Mouse (Mus musculus) forebrain, embryonic 16.5 days (tissue): ENCODE data around the gene Gm12216. TPM values are rescaled to one million over a fixed set of nuclear protein-coding genes. Genes with fewer than 3 reads are reported as not detected.
"Not testable (repeated sequence)": the region's sequence is repeated elsewhere in the genome, so short reads cannot be mapped to it uniquely, and the experiment has no call there.

ENCODE experiments used
- ATAC-seq: fragments of 200-750 bp; cut with Nextera tagmentation; 2 replicates; pipeline ENCODE4 v1.8.0; 2017; ENCODE audit warnings: mild to moderate bottlenecking, moderate library complexity
- H3K27ac ChIP-seq: fragments of 300-500 bp; sonication (generic); 2 replicates; pipeline ENCODE4 v1.5.1; 2014; ENCODE audit warnings: low read length, control low read depth
- H3K27me3 ChIP-seq: fragments of 300-500 bp; sonication (generic); replicated peaks from 2 replicates; pipeline ENCODE4 v1.6.1; 2014; ENCODE audit warnings: low read length; ENCODE audit not compliant: control insufficient read depth, insufficient read depth
- H3K36me3 ChIP-seq: fragments of 300-500 bp; sonication (generic); 2 replicates; pipeline ENCODE4 v1.6.1; 2014; ENCODE audit not compliant: control insufficient read depth, insufficient read depth
- H3K4me1 ChIP-seq: fragments of 300-500 bp; sonication (generic); replicated peaks from 2 replicates; pipeline ENCODE4 v1.6.1; 2014; ENCODE audit warnings: low read length; ENCODE audit not compliant: control insufficient read depth, insufficient read depth
- H3K4me2 ChIP-seq: fragments of 300-500 bp; sonication (generic); 2 replicates; pipeline ENCODE4 v1.6.1; 2014; ENCODE audit warnings: mild to moderate bottlenecking, low read length, control low read depth
- H3K4me3 ChIP-seq: fragments of 300-500 bp; sonication (generic); replicated peaks from 2 replicates; pipeline ENCODE4 v1.5.1; 2014; ENCODE audit warnings: mild to moderate bottlenecking, low read length, control low read depth
- H3K9ac ChIP-seq: fragments of 300-500 bp; sonication (generic); replicated peaks from 2 replicates; pipeline ENCODE4 v1.6.1; 2014; ENCODE audit warnings: low read depth, low read length, control low read depth
- H3K9me3 ChIP-seq: fragments of 300-500 bp; sonication (generic); 2 replicates; pipeline ENCODE4 v1.6.1; 2016; ENCODE audit warnings: low read length; ENCODE audit not compliant: control insufficient read depth
- WGBS: fragments of 180-500 bp; shearing (Covaris S2); extraction: QIAGEN DNeasy Blood & Tissue Kit; methylation state at CpG from one replicate; pipeline ENCODE4 v1.1.7; 2014; 5-methylcytosine and 5-hydroxymethylcytosine counted together
- polyA plus RNA-seq: library from polyadenylated mRNA; unstranded; fragments of >200 nt; fragmentation: Nextera tagmentation; extraction: Ambion mirVana; gene quantifications from 2 replicates; pipeline ENCODE4 v1.2.1, GENCODE M21; 2015

Gm12216 gene
- polyA plus RNA-seq, 1 experiment from 2014 or later, result 0.39 TPM

DNA sequence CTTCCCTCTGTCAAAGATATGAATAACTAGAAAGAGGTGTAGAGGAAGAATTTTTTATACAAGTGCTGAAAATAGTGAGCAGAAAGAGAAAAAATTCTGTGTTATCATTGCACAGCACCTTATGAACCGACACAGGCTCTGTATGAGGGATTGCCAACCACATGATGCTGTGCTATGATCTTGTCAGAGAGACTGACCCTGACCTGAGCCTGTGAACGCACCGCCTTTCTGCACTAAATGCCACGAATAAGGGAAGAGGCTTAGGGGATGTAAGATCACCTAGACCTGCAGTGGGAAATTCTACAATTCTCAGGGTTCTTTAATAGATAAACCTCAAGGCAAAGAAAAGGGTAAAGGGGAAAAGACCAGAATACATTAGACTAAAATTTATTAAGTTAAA lies 17.4 kb upstream of the Gm12216 start:
- no peaks in the 10 kb centered on the region for H3K4me1 ChIP-seq
- H3K4me3 ChIP-seq, result no peak overlapping the region
- peaks cover 5% of the 10 kb centered on the region for H3K36me3 ChIP-seq
- H3K9ac ChIP-seq, result no peak overlapping the region
- H3K9me3 ChIP-seq, result no peaks in the 10 kb centered on the region
- no peak overlapping the region for H3K27ac ChIP-seq
- H3K4me2 ChIP-seq, result no peak overlapping the region
- no peaks in the 10 kb centered on the region for H3K27me3 ChIP-seq
- 91% methylated on average over 4 of the region's 4 CpGs for WGBS
- ATAC-seq, result no peak

GRCm38 (mm10) chr11:53874706-53875105 lies 15.7 kb upstream of the Gm12216 start:
- H3K9ac ChIP-seq, result no peak overlapping the region
- H3K27ac ChIP-seq, result no peak overlapping the region
- no peak for ATAC-seq
- WGBS, result 75% methylated on average over 4 of the region's 4 CpGs
- H3K4me2 ChIP-seq, result no peak overlapping the region
- no peaks in the 10 kb centered on the region for H3K4me1 ChIP-seq
- no peak overlapping the region for H3K4me3 ChIP-seq
- H3K36me3 ChIP-seq, result peaks cover 5% of the 10 kb centered on the region
- H3K9me3 ChIP-seq, result no peaks in the 10 kb centered on the region
- no peaks in the 10 kb centered on the region for H3K27me3 ChIP-seq

DNA sequence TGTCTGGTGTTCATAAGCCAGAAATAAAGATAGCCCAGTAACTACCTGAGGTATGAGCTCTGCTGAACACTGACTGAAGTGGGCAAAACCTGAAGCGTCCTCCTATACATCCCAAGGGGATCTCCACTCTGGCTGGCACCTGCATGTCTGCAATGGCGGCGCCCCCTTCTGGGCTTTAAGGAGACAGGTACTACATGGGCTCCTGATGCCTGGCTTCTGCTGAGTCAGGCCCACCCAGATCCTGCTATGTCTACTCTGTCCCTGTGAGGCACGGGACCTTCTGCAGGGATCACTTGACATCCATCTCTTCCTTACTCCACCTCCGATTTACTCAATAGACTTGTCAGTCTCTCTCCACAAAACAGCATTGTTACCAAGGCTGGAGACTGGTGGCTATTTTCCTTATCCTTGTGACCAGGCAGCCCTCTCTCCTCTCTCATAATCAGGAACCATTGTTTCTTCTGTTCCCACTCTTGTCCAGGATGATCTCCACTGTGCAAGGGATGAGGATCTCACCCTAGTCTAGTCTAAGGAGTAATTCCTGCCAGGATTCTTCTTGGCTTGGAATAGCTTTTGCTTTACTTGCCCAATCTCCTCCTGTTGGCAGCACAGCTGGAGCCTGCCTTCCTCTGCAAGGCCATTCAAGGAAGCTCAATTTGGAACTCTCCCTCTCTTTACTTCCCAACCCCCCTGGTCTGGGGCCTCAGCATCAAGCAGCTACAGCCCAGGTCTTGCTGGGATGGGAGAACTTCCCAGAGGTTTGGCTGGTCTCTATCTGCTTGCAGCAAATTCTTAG lies 15.1 kb upstream of the Gm12216 start:
- ATAC-seq, H3K36me3 ChIP-seq, H3K4me1 ChIP-seq, H3K4me2 ChIP-seq, H3K9ac ChIP-seq, H3K4me3 ChIP-seq, H3K9me3 ChIP-seq, H3K27me3 ChIP-seq, H3K27ac ChIP-seq: not testable (repeated sequence)
- 56% methylated on average over 5 of the region's 5 CpGs for WGBS

- no peak overlapping the region for H3K4me3 ChIP-seq
- peaks cover 5% of the 10 kb centered on the region for H3K36me3 ChIP-seq
- no peaks in the 10 kb centered on the region for H3K9me3 ChIP-seq
- no peaks in the 10 kb centered on the region for H3K27me3 ChIP-seq
- no peak overlapping the region for H3K27ac ChIP-seq
- H3K4me1 ChIP-seq, result no peaks in the 10 kb centered on the region
- no peak for ATAC-seq
- 98% methylated on average over 2 of the region's 2 CpGs for WGBS
- no peak overlapping the region for H3K9ac ChIP-seq
- H3K4me2 ChIP-seq, result no peak overlapping the region
Observed at GRCm38 (mm10) chr11:53871786-53872507, 12.9 kb upstream of the Gm12216 start.

DNA sequence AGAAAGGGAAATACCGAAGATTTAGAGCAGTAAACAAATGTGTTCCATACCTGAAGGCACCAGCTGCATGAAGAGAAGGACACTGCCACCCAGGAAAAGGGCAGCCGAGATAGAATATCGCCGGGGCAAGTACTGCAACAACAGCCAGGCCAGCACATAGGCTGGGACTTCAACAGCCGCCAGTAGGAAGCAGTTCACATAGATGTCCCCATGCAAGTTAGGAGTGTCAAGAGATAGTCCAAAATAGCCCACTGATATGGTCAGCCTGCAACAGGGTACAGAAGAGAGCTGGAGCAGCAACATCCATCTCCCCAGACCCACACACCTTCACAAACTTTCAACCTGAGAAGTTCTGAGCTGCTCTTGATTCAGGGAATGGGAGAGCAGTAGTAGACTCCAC lies 10.1 kb upstream of the Gm12216 start:
- no peak overlapping the region for H3K4me3 ChIP-seq
- H3K27ac ChIP-seq, result no peak overlapping the region
- no peaks in the 10 kb centered on the region for H3K4me1 ChIP-seq
- H3K36me3 ChIP-seq, result peaks cover 5% of the 10 kb centered on the region
- 95% methylated on average over 5 of the region's 5 CpGs for WGBS
- no peaks in the 10 kb centered on the region for H3K27me3 ChIP-seq
- no peak overlapping the region for H3K9ac ChIP-seq
- no peak for ATAC-seq
- H3K4me2 ChIP-seq, result no peak overlapping the region
- no peaks in the 10 kb centered on the region for H3K9me3 ChIP-seq

DNA sequence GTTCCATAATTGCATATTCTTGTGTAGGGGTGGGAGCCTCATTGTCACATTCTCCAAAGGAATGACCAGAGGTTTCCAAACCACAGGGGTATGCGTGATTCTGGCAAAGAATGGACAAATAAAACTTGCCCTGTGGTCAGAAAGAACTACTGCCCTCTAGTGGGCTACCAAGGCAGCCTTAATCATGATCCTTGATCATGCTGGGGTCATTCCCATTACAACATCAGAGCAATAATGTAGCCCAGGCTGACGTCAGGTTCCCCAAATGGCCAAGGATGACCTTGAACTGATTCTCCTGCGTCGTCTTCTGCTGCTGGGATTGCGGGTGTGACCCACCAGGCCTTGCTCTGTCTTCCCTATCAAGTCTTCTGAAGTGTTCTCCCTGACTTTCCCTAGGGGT lies 9.3 kb upstream of the Gm12216 start:
- not testable (repeated sequence) for H3K4me1 ChIP-seq, H3K27me3 ChIP-seq, H3K4me2 ChIP-seq, H3K9me3 ChIP-seq, H3K36me3 ChIP-seq, H3K9ac ChIP-seq, ATAC-seq, H3K4me3 ChIP-seq, H3K27ac ChIP-seq
- WGBS, result 41% methylated on average over 5 of the region's 5 CpGs

- H3K9me3 ChIP-seq, H3K27me3 ChIP-seq, H3K4me1 ChIP-seq, H3K27ac ChIP-seq, H3K9ac ChIP-seq, H3K4me3 ChIP-seq, ATAC-seq, H3K36me3 ChIP-seq, H3K4me2 ChIP-seq: not testable (repeated sequence)
- WGBS, result 88% methylated on average over 1 of the region's 4 CpGs
Observed at GRCm38 (mm10) chr11:53864724-53865310, 5.8 kb upstream of the Gm12216 start.

DNA sequence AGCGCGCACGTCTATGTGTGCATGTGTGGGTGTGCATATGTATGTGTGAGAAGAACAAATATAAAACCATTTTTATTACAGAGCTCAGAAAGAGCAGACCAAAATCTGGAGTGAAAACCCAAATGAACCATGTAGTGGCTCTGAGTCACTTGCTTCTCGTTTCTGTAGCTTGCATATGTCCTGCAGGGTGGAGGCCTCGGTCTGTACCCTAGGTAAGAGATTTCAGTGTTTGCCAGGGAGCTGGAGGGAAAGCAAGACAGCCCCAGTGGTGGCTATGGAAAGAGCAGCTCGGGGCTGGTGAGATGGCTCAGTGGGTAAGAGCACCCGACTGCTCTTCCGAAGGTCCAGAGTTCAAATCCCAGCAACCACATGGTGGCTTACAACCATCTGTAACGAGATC lies 1.9 kb upstream of the Gm12216 start:
- not testable (repeated sequence) for H3K36me3 ChIP-seq, H3K4me2 ChIP-seq, H3K9me3 ChIP-seq, H3K27me3 ChIP-seq, H3K27ac ChIP-seq, H3K4me1 ChIP-seq, H3K9ac ChIP-seq, H3K4me3 ChIP-seq, ATAC-seq
- 80% methylated on average over 8 of the region's 9 CpGs for WGBS

DNA sequence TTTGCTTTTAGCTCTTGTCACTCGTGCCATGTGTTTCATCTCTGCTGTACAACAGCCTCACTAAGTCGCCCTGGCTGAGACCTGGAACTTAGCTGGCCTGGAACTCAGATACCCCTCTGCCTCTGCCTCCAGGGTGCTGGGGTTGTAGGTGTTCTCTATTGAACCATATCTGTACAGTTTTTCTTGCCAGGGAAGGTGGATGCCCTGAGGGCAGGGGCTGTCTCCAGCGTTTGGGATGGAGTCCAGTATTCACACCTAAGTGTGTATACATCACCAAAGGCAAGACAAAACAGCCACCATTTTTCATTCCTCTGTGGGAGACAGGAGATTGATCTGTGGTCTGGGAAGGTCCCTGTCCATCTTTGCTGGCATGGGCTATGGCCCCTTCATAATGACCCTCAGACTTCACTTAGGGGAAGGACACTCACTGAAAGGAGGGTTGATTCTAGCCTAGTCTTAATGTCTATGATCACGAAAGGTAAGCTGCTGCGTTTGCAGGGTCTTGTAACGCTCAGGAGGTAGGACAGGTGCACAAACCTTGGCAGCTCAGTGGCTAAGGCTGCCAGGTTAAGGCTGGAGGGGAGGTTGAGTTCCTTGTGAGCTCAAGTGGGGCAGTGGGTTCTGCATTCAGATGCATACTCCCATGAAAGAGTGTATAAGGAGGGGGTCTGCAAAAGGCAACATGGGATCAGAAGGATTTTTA lies 847 bp downstream of the Gm12216 start:
- H3K4me3 ChIP-seq, result no peak overlapping the region
- no peak overlapping the region for H3K27ac ChIP-seq
- no peak overlapping the region for H3K4me2 ChIP-seq
- H3K36me3 ChIP-seq, result no peaks in the 10 kb centered on the region
- H3K9ac ChIP-seq, result no peak overlapping the region
- no peak for ATAC-seq
- H3K27me3 ChIP-seq, result no peaks in the 10 kb centered on the region
- no peaks in the 10 kb centered on the region for H3K9me3 ChIP-seq
- H3K4me1 ChIP-seq, result peaks cover 2% of the 10 kb centered on the region; the same call in 1 of the 2 replicates
- WGBS, result 83% methylated on average over 6 of the region's 6 CpGs
